Mouse (Mus musculus) telencephalon, adult 2 months (tissue): ENCODE results near the gene Glg1.
"Not testable (repeated sequence)": the region's sequence is repeated elsewhere in the genome, so short reads cannot be mapped to it uniquely, and the experiment has no call there.

Experiments
- DNase-seq: peaks from one replicate; pipeline ENCODE4 v3.0.0-alpha.2; 2011; ENCODE audit warnings: low read depth, low spot score

The Glg1 gene

DNA sequence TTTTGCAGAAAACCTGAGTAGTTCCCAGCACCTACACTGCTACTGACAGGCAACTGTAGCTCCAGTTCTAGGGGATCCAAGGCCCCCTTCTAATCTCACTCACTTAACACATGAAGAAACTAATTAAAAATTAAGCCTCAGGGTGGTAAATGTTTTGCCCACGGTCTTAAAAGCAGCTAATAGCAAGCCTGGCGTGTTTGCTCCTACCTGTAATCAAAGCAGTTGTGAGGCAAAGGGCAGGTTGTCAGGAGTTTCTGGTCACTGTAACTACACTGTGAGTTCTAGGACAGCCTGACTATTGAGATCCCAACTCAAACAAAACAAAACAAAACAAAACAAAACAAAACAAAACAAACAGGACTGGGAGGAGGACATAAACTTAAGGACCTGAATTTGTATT lies 8.9 kb downstream of the Glg1 start:
- DNase-seq, result no peak

DNA sequence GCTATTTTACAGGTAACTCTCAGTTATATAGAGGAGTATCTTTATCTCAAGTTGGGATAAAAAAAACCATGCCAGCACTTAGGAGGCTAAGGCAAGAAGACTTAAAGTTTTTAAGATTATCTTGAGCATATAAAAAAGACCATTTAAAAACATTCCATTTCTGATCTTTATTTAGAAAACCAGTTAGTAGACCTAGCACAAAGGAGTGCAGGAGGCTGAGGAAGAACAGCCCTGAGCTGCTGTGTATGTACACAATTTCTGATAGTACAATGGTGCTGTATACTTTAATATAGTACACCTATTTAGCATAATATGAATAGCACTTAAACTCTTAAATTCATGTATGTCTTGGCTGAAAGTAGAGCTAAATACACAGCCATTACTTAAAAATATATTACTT lies 10.9 kb downstream of the Glg1 start:
- DNase-seq, result no peak

DNA sequence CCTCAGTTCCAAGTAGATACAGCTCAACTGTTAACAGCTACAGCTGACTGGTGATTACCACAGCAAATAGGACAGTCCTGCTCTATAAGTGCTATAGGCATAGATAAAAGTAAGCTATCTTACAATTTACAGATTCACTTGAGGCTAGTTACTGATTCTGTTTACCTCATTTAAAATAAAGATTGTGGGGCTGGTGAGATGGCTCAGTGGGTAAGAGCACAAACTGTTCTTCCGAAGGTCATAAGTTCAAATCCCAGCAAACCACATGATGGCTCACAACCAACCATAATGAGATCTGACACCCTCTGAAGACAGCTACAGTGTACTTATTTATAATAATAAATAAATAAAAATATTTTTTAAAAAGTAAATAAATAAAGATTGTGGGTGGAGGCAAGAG lies 12.2 kb downstream of the Glg1 start:
- not testable (repeated sequence) for DNase-seq

DNA sequence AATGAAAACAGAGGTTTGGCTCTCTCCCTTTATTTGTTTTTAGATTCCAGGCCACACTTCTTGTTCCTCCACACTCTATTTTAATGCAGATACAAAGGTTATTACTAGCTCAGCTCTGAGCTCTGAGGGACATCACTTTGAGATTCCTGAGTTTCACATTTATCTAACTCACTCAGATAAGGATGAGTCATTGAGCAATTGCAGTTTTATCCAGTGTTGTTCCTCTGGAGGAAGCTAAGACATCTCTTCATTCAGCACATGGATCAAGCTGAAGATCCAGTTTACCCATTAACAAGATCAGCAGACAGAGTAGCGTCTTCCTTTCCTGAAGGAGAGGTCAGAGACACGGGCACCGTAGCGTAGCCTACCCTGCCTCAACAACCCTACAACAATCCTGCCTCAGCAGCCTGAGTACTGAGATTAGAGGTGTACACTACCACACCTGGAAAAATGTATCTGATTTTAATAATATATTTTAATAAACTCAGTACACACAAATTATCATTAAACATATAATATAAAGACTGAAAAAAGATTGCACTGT lies 12.7 kb downstream of the Glg1 start:
- DNase-seq, result no peak

- no peak for DNase-seq
Measured at GRCm38 (mm10) chr8:111237301-111237700, 21.7 kb downstream of the Glg1 start.

DNA sequence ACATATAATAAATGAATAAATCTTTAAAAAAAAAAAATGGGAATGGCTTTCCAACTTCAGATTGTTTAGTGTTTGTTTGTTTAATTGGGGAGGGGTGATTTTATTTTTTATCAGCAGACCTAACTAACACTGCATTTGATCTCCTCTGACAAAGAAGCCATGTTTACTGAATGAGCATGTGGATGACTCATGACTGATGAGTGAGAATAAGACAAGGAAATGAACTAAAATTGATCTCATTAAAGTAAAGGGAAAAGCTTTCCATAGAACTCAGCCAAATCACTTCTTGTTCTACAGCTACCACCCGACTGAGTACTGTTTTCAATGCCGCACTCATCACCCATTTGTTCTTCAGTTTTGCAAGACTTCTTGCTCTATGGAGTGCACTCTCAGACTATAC lies 25.3 kb downstream of the Glg1 start:
- DNase-seq, result no peak

- DNase-seq, result no peak
Measured at GRCm38 (mm10) chr8:111224153-111224552, 34.9 kb downstream of the Glg1 start.

GRCm38 (mm10) chr8:111218107-111218506 lies 40.9 kb downstream of the Glg1 start:
- peak; percentile 90 for DNase-seq

DNA sequence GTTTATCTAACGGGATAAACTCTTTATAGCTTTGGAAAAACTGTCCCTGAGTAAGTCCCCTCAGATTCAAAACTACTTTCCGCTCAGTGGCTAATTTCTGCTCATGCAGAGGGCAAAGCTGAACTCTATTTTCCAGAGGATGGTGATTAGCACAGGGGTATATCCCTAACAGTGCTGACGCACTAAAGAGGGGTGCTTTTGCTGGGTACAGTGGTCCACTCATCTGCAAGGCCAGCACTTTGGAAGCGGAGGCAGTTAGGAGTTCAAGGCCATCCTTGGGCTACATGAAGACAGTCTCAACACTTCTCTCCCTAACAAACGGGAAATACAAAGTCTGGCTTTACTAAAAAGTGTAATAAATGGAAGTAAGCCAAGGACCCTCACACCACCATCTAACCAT lies 45.6 kb downstream of the Glg1 start:
- no peak for DNase-seq

GRCm38 (mm10) chr8:111211180-111211579 lies 47.8 kb downstream of the Glg1 start:
- DNase-seq, result no peak

DNA sequence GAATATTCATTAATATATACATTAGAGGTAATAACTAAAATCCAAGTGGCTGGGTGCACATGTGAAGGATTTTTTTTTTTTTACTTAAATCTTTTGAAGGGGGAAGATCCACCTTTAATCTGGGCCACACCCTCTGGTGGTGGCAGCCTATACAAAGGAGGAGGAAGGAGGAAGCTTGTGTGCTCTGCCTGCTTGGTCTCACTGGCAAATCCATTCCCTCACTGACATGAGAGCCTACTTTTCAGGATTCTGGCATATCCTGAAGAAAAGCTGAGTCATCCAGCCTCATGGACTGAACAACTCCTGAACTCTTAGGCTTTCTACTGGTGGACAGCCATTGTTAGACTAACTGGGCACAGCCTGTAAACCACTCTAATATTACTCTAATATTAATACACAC lies 49.1 kb downstream of the Glg1 start:
- no peak for DNase-seq

DNA sequence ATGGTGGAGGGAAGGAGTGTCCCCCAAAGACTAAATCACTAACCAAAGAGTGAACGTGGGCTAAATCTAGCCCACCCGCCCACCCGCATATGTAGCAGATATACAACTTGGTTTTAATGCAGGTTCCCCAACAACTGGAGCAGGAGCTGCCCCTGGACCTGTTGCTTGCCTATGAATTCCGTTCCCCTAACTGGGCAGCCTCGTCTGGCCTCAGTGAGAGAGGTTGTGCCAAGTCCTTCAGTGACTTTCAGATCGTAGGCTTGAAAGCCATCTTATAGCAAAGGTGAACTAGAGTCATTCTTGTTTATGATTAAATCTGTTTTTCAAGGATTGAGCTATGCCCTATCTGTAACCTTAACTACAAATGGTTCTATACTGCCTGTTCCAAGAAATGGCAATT lies 52.7 kb downstream of the Glg1 start:
- DNase-seq, result no peak

DNA sequence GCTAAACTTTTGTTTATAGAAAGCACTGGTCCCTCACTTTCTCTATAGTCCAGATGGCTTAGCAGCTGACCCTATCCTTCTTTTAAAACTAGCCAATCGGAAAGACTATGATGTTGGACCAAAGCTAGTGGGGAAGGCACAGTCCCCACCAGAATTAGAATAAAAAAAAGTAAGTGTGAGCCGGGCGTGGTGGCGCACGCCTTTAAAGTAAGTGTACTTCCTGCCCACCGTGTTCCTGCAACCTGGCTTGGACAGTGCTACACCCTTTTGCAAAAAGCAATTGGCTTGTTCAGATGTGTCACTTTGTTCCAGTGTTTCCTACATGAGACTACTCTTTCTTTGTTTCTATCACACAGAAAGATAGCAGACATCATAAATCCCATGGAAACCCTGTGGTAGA lies 54.0 kb downstream of the Glg1 start:
- DNase-seq, result no peak

GRCm38 (mm10) chr8:111203341-111203740 lies 55.7 kb downstream of the Glg1 start:
- DNase-seq, result no peak

- DNase-seq, result no peak
Measured at GRCm38 (mm10) chr8:111197966-111198365, 61.0 kb downstream of the Glg1 start.

DNA sequence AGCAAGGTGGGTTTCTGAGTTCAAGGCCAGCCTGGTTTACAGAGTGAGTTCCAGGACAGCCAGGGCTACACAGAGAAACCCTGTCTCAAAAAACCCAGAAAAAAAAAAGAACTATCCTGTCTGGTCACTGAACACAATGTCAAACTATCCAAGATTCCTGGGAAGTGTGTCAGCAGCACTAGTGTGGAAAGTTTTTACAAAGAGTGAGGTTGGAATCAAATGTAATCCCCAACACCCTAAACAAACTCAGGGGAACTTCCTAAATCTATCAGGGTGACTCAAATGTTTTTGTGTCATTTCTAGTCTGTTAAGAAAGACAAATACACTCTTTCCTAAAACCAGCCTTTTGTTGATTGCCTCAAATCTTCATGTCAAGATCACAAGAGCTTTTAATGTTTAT lies 62.8 kb downstream of the Glg1 start:
- no peak for DNase-seq

- DNase-seq, result no peak
Measured at GRCm38 (mm10) chr8:111188594-111189211, 70.3 kb downstream of the Glg1 start.

DNA sequence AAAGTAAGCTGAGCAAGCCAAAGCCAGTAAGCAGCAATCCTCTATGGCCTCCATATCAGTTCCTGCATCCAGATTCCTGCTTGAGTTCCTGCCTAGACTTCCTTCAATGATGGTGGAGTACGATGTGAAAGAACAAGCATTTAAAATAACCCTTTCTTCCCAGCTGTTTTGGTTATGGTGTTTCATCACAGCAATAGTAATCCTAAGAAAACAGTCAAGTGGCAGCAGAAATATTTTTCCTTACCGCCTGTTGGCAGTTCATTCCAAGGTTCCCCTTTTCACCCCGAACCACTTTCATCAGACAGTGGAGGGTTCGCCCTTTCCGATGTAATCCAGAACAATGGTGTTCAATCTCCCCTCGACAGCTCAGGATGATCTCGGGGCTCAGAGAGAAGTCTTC lies 71.5 kb downstream of the Glg1 start:
- DNase-seq, result no peak

- peak; percentile 51 for DNase-seq
Measured at GRCm38 (mm10) chr8:111185472-111185947, 73.5 kb downstream of the Glg1 start.

- no peak for DNase-seq
Measured at GRCm38 (mm10) chr8:111171661-111172060, 87.4 kb downstream of the Glg1 start.

- DNase-seq, result no peak
Measured at GRCm38 (mm10) chr8:111157617-111158016, 101.4 kb downstream of the Glg1 start.

GRCm38 (mm10) chr8:111155721-111156436 lies 103.1 kb downstream of the Glg1 start:
- DNase-seq, result no peak

DNA sequence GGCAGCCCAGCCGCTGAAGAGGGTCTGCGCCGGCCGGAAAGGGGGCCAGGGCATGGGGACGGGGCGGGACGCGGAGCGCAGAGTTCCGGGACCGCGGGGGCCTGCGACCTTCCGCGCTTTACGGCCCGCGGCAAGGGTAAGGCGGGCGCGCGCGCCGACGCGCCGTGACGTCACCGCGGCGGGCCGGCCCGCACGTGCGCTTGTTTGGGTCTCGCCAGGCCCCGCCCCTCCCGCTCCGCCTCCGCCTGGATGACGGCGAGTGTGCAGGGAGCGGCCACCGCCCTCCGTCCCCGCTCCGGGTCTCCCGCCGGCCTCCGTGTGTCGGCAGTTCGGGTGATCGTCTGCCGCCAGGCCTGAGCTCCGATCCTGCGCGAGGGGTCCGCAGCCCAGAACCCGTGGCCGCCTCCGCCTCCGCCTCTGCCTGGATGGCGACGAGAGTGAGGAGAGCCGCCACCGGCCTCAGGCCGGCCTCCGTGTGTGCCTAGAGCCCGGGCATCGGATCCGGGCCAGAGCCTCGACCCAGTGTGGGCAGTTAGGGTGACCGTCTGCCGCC lies 113.5 kb downstream of the Glg1 start:
- DNase-seq, result peak; percentile 62
